Mouse (Mus musculus) small intestine, adult 2 months (tissue): ENCODE measurements around the gene Bsdc1. TPM values are rescaled to one million over a fixed set of nuclear protein-coding genes. Genes with fewer than 3 reads are reported as not detected.

Experiments used
- H3K27ac ChIP-seq: fragments of 200-500 bp; 2 replicates; pipeline ENCODE4 v1.5.1; 2012; ENCODE audit warnings: low read depth, low read length, control low read depth, inconsistent platforms; ENCODE audit not compliant: insufficient read depth
- H3K27me3 ChIP-seq: fragments of 200-500 bp; 2 replicates; pipeline ENCODE4 v1.6.1; 2012; ENCODE audit warnings: mild to moderate bottlenecking, moderate library complexity, low read length, inconsistent platforms; ENCODE audit not compliant: control insufficient read depth, insufficient read depth
- H3K36me3 ChIP-seq: fragments of 200-500 bp; 2 replicates; pipeline ENCODE4 v1.6.1; 2012; ENCODE audit warnings: mild to moderate bottlenecking, low read length, control low read depth, inconsistent platforms; ENCODE audit not compliant: control insufficient read depth, insufficient read depth
- H3K4me1 ChIP-seq: fragments of 200-500 bp; 2 replicates; pipeline ENCODE4 v1.6.1; 2012; ENCODE audit warnings: low read length, inconsistent platforms, mixed read lengths; ENCODE audit not compliant: control insufficient read depth, insufficient read depth, insufficient read length
- H3K4me3 ChIP-seq: fragments of 200-500 bp; 2 replicates; pipeline ENCODE4 v1.5.1; 2012; ENCODE audit warnings: low read depth, mild to moderate bottlenecking, control low read depth, inconsistent platforms, low read length, moderate library complexity
- CTCF ChIP-seq: fragments of 200-500 bp; IDR thresholded peaks from 2 replicates; pipeline ENCODE4 v1.5.1; 2012; ENCODE audit warnings: low read depth, mild to moderate bottlenecking, control low read depth, inconsistent platforms, low read length, moderate library complexity, mixed read lengths; ENCODE audit not compliant: insufficient replicate concordance, insufficient read length; ENCODE audit errors: extremely low read depth
- POLR2A ChIP-seq: fragments of 200-500 bp; IDR thresholded peaks from 2 replicates; pipeline ENCODE4 v1.6.1; 2012; ENCODE audit warnings: low read depth, mild to moderate bottlenecking, control low read depth, inconsistent platforms, low read length, moderate library complexity
- WGBS: fragments of 180-500 bp; shearing (Covaris S2); methylation state at CpG from one replicate; pipeline ENCODE4 v1.1.7; 2018; 5-methylcytosine and 5-hydroxymethylcytosine counted together
- polyA plus RNA-seq: library from polyadenylated mRNA; depleted of rRNA; stranded (reverse); fragments of >200 nt; gene quantifications from 2 replicates; pipeline ENCODE4 v1.2.3, GENCODE M21; 2012; rRNA removed

The Bsdc1 gene
- 13.9 and 24.5 TPM in 2 replicates for polyA plus RNA-seq

DNA sequence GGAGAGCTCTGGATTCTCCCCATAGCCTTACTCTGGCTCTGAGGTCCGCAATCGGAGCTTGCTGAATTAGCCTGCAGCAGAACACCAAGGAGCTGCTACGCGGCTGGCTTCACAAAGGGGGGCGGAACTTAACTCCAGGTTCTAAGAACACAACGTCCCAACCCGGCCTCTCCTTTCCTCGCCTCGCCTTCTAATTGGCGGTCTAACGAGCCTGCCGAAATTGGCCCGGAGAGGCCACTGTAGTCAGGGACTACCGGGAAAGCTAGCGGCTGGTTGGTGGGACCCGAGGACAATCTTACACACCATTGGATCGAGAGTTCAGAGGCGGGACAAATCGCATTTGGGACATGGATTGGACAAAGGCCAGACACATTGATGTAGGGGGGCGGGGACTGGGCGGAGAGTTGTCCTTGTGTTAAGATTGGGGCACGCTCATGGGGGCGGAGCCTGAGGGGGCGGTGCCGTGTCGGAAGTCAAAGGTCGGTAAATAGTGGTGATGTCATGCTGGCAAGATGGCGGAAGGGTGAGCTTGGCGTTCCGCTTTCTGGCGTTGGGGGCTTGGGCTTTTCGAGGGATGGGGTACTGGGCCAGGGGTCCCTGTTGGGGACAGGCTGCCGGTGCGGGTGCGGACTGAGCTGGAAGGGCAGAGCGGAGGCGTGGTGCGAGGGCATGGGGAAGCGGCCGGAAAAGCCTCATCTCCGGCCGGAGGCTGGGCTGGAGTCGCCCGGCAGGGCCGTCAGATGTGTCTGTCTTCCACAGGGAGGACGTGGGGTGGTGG lies at the start of gene Bsdc1:
Bsdc1 (plus strand) TSS at position 399 of the 778 bp plus-strand sequence.
- TF ChIP-seq POLR2A (peak; percentile 55), CTCF (no peak)
- H3K27ac ChIP-seq, result peak within 1 kb of the TSS; percentile 59
- under 1% methylated on average over 46 of the region's 46 CpGs for WGBS
- H3K4me3 ChIP-seq, result peak within 1 kb of the TSS; percentile 77
- no peaks in the 10 kb centered on the region for H3K27me3 ChIP-seq
- H3K36me3 ChIP-seq, result peaks cover 11% of the 10 kb centered on the region
- peaks cover 11% of the 10 kb centered on the region; the same call in 1 of the 2 replicates for H3K4me1 ChIP-seq

DNA sequence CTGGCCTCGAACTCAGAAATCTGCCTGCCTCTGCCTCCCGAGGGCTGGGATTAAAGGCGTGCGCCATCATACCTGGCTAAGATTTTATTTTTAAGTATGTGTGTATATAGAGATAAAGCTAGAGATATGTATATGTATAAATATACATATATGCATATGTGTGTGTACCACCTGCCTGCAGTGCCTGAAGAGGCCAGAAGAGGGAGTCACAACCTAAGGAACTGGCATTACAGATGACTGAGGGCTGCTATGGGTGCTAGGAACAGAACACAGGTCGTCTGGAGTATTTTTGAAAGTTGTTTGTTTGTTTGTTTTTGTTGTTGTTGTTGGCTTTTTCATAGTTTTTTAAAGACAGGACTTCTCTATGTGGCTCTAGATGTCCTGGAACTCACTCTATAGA lies 45.5 kb upstream of the Bsdc1 start:
- H3K27me3 ChIP-seq, result no peaks in the 10 kb centered on the region
- 97% methylated on average over 5 of the region's 5 CpGs for WGBS

DNA sequence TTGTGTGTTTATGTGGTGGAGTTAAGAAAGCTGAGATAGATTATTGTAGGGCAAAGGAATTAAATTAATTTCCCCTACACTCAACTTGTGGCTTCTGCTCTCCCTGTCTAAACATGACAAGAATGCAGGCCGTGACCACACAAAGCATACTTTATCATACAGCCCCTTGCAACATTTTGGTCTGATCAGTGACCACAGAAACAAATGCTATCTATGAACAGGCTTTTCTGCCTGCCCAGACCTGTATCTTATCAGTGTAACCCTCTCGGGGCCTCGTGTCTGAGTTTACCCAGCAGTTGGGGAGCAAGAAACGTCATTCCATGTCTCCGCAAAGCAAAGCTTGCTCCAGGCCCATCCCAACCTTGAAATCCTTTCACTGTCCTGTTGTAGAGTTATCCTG lies 44.9 kb upstream of the Bsdc1 start:
- Histone ChIP-seq H3K36me3 (no peaks in the 10 kb centered on the region), H3K4me3 (no peak overlapping the region), H3K27me3 (no peaks in the 10 kb centered on the region), H3K4me1 (no peaks in the 10 kb centered on the region), H3K27ac (no peak overlapping the region)
- TF ChIP-seq POLR2A, result no peak
- no peak for TF ChIP-seq CTCF
- 53% methylated on average over 5 of the region's 5 CpGs for WGBS

More for the DNA sequence above, 45.5 kb upstream of the Bsdc1 start:
- Histone ChIP-seq H3K4me3 (no peak overlapping the region), H3K4me1 (no peaks in the 10 kb centered on the region), H3K27ac (no peak overlapping the region), H3K36me3 (no peaks in the 10 kb centered on the region)
- TF ChIP-seq POLR2A (no peak), CTCF (no peak)

- no peaks in the 10 kb centered on the region for H3K36me3 ChIP-seq
- WGBS, result 72% methylated on average over 5 of the region's 5 CpGs
- H3K27me3 ChIP-seq, result no peaks in the 10 kb centered on the region
- H3K4me1 ChIP-seq, result no peaks in the 10 kb centered on the region
- TF ChIP-seq CTCF (no peak), POLR2A (no peak)
- no peak overlapping the region for H3K4me3 ChIP-seq
- H3K27ac ChIP-seq, result no peak overlapping the region
Observed at GRCm38 (mm10) chr4:129418321-129418720, 43.1 kb upstream of the Bsdc1 start.

DNA sequence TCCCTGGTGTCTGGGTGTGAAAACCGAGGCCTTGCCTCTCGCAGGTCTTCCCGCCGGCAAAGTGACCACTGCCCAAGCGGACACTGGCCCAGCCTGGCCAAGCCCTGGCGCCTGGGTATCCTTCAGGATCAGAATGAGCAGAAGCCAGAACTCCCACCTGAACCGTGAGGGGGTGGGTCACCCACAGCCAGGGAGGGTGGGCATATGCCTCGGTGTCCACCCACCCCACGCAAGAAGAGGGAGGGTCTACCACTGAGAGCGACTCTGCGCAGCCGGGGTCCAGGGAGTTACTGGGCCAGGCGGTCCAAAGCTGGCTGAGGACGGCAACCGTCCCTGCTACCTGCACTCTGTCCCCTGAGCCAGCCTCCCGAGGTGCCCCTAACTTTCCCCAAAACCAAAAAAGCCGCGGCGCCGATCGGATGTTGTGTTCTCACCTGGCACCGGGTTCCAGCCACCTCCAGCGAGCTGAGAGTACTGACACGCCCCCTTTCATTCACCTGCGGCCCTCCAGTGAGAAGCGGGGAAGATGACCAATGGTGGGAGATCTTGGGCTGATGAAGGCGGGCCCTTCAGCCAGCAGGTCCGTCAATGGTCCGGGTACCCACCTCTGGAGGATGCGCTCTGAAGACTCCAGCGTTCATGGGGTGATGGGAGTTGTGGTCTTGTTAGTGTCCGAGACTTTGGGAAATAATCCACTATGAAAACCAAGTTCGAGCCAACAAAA lies 20.9 kb upstream of the Bsdc1 start, which contains the start of gene Zbtb8b:
Zbtb8b (minus strand) TSS at position 514 of the 724 bp plus-strand sequence.
- Histone ChIP-seq H3K27ac (no peak within 1 kb of the TSS), H3K36me3 (no peaks in the 10 kb centered on the region), H3K4me3 (peak within 1 kb of the TSS; percentile 37), H3K27me3 (peaks cover 23% of the 10 kb centered on the region), H3K4me1 (peaks cover 7% of the 10 kb centered on the region)
- WGBS, result 7% methylated on average over 33 of the region's 33 CpGs
- no peak for TF ChIP-seq CTCF
- TF ChIP-seq POLR2A, result no peak

- H3K4me3 ChIP-seq, result no peak overlapping the region
- H3K27me3 ChIP-seq, result peaks cover 23% of the 10 kb centered on the region
- TF ChIP-seq POLR2A (no peak), CTCF (no peak)
- H3K36me3 ChIP-seq, result no peaks in the 10 kb centered on the region
- H3K27ac ChIP-seq, result no peak overlapping the region
- H3K4me1 ChIP-seq, result peaks cover 7% of the 10 kb centered on the region
- WGBS, result 32% methylated on average over 6 of the region's 6 CpGs
Observed at GRCm38 (mm10) chr4:129441145-129441544, 20.2 kb upstream of the Bsdc1 start.

DNA sequence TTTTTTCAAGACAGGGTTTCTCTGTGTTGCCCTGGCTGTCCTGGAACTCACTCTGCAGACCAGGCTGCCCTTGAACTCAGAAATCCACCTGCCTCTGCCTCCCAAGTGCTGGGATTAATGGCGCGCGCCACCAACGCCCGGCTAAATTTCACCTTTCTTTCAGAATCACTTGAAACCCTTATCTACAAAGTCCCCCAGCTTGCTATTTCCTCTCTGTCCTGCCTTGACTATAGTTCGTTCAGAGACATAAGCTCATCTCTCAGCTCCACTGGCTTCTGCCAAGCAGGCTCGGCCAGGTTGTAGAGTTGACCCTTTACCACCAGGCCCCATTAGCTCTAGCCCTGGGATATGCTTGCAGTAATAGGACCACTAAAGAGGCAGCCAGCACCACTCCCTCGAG lies 14.0 kb upstream of the Bsdc1 start:
- Histone ChIP-seq H3K4me1 (no peaks in the 10 kb centered on the region; the same call in 1 of the 2 replicates), H3K4me3 (no peak overlapping the region), H3K27ac (no peak overlapping the region), H3K27me3 (peaks cover 4% of the 10 kb centered on the region; the same call in 1 of the 2 replicates), H3K36me3 (no peaks in the 10 kb centered on the region)
- TF ChIP-seq CTCF, result no peak
- no peak for TF ChIP-seq POLR2A
- WGBS, result 76% methylated on average over 8 of the region's 8 CpGs
